Mouse (Mus musculus) cerebellum, postnatal 4 days (tissue): Measurements from ENCODE around the gene Tmem108.

Experiments
- DNase-seq, 2 experiments: peaks; one replicate each; pipeline ENCODE4 v3.0.0; 2022; ENCODE audit warnings: low spot score in 2 of 2, mixed read lengths in 1 of 2

The Tmem108 gene

GRCm38 (mm10) chr9:103636847-103637246 is 124.8 kb downstream of the Tmem108 start:
- no peak for DNase-seq

GRCm38 (mm10) chr9:103628861-103629469 is 132.7 kb downstream of the Tmem108 start:
- DNase-seq = no peak

DNA sequence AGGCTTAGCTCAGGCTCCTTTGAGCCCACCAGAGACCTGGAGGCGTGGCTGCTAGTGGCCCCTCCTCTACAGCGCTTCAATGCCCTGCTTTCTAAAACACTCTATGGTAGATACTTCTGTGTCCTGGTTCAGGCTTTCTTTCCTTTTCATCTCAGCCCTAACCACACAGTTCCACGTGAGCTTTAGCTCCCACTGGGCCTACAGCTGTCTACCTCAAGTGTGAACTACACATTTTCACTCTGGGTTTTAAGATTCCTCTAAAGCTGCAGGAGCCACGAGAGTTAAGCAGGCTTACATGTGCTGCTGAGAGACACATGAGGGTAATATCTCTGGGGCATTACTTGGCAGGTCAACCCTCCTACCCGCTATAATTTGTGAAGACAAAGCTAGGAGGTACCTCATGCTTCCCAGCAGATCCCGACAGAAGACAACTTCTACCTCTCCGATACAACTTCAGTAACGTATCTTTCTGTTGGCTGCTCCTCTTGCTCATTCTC is 134.2 kb downstream of the Tmem108 start:
- DNase-seq = no peak

DNA sequence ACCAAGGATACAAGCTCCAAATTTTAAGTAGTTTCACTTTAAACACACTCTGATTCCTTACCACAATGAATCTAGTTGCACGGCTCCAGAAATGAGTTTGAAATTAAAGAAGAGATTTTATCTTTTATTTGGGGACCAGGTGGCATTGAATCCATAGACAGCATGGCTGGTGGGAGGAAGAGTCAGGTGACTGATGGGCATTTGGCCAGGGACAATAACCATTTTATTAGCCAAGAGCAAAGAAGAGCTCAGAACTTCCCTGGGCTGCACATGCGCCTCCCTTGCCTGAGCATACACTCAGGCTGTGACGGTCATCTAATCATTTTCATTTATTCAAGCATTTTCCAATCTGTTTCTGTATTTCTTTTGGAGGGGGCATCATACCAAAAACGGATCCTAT is 135.5 kb downstream of the Tmem108 start:
- no peak for DNase-seq

- DNase-seq = peak in 1 of 2 experiments; percentile 58
These were observed 137.0 kb downstream of the Tmem108 start for GRCm38 (mm10) chr9:103624649-103625048.

GRCm38 (mm10) chr9:103623560-103624316 is 137.9 kb downstream of the Tmem108 start:
- DNase-seq = no peak

- no peak for DNase-seq
These were observed 138.6 kb downstream of the Tmem108 start for GRCm38 (mm10) chr9:103622988-103623387.

DNA sequence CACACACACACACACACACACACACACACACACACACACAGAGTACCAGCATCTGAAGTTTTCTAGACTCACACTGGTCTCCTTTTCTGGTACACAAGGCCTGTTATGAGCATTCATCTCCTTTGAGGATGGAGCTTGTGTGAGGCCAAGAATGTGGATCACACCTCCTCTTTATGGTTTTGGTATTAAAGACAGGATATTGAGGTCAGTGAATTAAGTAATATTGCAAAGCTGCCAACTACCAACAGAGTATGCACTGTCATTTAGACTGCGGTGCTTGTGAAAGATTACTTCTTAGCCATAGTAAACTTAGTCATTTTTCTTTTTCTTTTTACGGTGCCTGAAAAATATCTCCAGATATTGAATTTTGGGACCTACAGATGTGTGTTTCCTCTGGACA is 139.8 kb downstream of the Tmem108 start:
- DNase-seq = no peak

- DNase-seq = no peak
These were observed 141.0 kb downstream of the Tmem108 start for GRCm38 (mm10) chr9:103620517-103621212.

GRCm38 (mm10) chr9:103614260-103614659 is 147.4 kb downstream of the Tmem108 start:
- DNase-seq = no peak

DNA sequence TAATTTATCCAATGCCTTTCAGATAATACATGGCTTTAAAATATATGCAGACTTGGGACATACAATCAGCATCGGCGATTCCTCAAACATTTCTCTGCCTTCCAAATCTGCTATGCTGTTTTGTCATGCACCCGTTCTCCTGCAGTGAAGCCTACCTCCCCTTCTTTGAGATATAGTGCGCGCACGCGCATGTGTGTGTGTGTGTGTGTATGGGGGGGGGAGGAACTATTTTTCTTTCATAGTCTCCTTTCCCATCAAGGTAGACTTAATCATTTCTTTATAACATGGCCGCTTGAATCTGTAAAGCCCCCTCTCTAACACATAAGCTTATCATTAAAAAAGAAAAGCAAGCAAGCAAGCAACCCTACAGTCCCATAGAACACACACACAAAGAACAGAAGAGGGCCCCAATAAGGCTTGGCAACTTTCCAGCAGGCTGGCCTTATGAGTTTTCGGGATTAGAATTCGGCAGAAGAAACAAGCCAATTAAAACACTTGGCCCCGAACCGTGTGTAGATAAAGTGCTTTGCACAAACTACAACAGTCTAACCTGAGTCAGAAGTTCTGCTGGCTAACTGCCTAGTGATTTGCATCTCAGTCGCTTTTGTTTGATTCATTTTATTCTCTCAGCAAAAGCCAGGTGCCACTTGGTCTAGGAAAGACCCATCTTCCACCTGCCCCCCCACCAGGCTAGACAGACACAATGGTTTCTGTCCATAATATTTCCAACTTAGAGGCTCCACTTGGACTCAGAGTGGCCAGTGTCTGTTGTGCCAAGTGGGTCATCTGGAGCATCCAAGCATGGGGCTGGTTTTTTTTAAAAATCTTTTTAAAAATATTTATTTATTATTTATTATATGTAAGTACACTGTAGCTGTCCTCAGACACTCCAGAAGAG is 153.2 kb downstream of the Tmem108 start:
- no peak for DNase-seq

GRCm38 (mm10) chr9:103606056-103606455 is 155.6 kb downstream of the Tmem108 start:
- DNase-seq = no peak

DNA sequence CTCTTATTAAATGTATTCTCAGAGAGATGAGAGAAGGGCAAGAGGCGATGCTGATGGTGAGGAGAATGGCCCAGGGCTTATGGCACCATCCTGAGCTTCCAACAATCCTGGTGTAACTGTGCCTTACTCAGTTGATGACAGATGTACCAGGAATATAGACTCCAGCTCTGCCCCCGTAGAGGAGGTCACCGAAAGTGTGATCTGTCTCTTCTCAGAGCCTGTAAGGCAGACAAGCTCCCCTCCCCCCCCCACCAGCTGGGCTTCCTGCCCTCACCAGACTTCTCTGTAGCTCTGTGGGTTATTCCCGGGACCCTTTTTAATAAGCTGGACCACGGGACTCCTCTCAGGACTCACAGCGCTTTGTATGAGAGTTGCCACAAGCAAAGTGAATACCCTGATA is 157.8 kb downstream of the Tmem108 start:
- no peak for DNase-seq

GRCm38 (mm10) chr9:103601878-103602277 is 159.8 kb downstream of the Tmem108 start:
- no peak for DNase-seq

DNA sequence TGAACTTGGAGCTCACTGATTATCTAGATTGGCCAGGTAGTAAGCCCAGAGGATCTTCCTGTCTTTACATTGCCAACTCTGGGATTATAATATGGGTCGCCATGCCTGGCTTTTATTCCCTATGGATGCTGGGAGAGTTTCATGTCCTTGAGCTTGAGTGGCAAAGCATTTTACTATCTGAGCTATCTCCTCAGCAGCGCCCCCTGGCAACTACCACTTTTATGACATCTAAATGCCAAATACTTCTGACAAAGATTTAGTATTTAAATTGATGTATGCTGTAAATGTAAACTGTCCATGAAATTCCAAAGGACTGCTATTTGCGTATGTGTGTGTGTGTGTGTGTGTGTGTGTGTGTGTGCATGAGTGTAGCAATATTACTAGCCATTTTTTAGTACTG is 160.8 kb downstream of the Tmem108 start:
- DNase-seq = no peak

- DNase-seq = no peak
These were observed 161.7 kb downstream of the Tmem108 start for GRCm38 (mm10) chr9:103599908-103600307.

DNA sequence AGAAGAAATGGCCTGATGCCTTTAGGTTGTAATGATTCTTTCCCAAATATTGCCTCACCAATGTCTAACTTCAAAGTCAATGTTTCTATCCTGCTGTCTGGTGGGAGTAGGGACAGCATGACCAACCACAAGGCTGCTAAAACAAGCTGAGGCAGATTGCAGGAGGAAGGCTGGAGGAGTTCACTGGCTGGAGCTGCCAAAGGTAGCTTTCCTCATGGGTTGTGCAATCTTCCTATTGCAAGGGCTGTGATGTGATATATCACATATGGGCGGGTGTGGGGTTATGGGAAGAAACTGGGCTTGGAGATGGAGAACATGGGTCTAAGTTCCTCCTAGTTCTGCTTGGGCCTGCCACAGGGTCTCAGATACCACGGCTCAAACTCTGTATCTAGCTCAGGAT is 163.8 kb downstream of the Tmem108 start:
- DNase-seq = no peak

- DNase-seq = peak in 1 of 2 experiments; percentile 65
These were observed 166.3 kb downstream of the Tmem108 start for GRCm38 (mm10) chr9:103595190-103595837.

DNA sequence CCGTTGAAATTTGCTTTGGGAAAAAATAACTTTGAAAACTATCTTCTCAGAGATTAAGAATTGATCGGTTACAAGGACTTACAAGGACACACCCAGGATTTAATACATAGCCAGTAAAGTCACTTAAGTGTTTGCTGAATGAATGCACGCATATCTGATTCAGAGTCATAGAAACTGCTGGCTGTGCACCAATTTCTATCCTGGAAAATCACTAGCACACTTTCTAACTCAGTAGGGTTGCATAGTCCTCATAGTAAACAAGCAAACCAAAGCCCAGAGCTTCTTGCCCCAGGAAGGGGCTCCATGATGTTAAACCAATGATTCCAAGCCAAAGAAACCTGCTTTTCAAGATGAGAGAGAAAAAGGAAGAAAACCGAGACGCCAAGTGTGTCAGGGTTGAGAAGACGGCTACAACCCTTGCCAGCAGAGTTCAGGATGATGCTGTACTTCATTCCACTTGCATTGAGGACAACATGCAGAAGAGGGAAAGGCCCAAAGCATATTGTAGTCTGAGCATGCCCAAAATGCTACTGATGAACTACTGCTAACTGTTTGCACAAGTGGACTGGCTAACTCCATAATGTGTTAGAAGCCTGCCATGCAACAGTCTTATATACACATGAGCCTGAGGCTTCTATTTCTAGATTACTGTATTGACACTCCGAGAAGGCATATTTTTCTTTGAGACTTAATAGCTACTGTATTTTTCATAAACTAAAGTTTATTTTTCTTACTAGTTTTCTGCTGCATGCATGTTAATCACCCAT is 167.0 kb downstream of the Tmem108 start:
- no peak for DNase-seq

- no peak for DNase-seq
These were observed 168.6 kb downstream of the Tmem108 start for GRCm38 (mm10) chr9:103593079-103593478.
